Mouse (Mus musculus) layer of hippocampus, postnatal 10 days (tissue): ENCODE measurements around the gene Gm12666. TPM values are rescaled to one million over a fixed set of nuclear protein-coding genes. Genes with fewer than 3 reads are reported as not detected.
"Not testable (repeated sequence)": the region's sequence is repeated elsewhere in the genome, so short reads cannot be mapped to it uniquely, and the experiment has no call there.

Source experiments
- DNase-seq, 2 experiments: peaks; one replicate each; pipeline ENCODE4 v3.0.0; 2021; ENCODE audit warnings: low spot score in 2 of 2
- long read RNA-seq: library from polyadenylated mRNA; stranded (forward); transcript quantifications from one replicate; pipeline ENCODE4 v2.0.0, GENCODE M21; 2023
- total RNA-seq, 2 experiments: library from RNA; stranded (reverse); gene quantifications; 2 replicates each; pipeline ENCODE4 v1.2.3; 2021

Gene Gm12666
- total RNA-seq, result 1 to 10 TPM; 2.1 TPM
- long read RNA-seq, result 0 reads

GRCm38 (mm10) chr4:92191649-92192048, at the start of gene Gm12666:
Gene Gm12666 (minus strand): TSS chr4:92191749.
- DNase-seq, result not testable (repeated sequence)

GRCm38 (mm10) chr4:92226326-92226725, 34.8 kb upstream of the Gm12666 start:
- no peak for DNase-seq

- DNase-seq, result no peak
These were observed 24.7 kb upstream of the Gm12666 start for GRCm38 (mm10) chr4:92216286-92216685.

- DNase-seq, result no peak
These were observed 38.9 kb downstream of the Gm12666 start for GRCm38 (mm10) chr4:92152646-92153045.

GRCm38 (mm10) chr4:92147134-92147533, 44.4 kb downstream of the Gm12666 start, which contains the start of gene Izumo3:
Gene Izumo3 (minus strand): TSS chr4:92147234.
- DNase-seq, result no peak

Other genes with a start within 250 kb of the Gm12666 start
- not detected for gene Izumo3, start 44.5 kb downstream of the Gm12666 start, total RNA-seq